Mouse (Mus musculus) embryo, embryonic 9.5 days (tissue): Measurements from ENCODE around the gene Slc1a7.
A peak's percentile ranks its signal among the peaks of the same experiment; 100 is the strongest.

Experiments used
- DNase-seq: peaks from one replicate; pipeline ENCODE4 v3.0.0-alpha.2; 2017; ENCODE audit errors: extremely low spot score

Slc1a7 gene

GRCm38 (mm10) chr4:108008541-108008940, 40.4 kb downstream of the Slc1a7 start:
- no peak for DNase-seq

GRCm38 (mm10) chr4:108014466-108014865, 46.3 kb downstream of the Slc1a7 start:
- DNase-seq, result no peak

GRCm38 (mm10) chr4:108015067-108015765, 47.1 kb downstream of the Slc1a7 start:
- no peak for DNase-seq

GRCm38 (mm10) chr4:108016321-108016720, 48.2 kb downstream of the Slc1a7 start:
- DNase-seq, result no peak

GRCm38 (mm10) chr4:108017839-108018238, 49.7 kb downstream of the Slc1a7 start:
- no peak for DNase-seq

- DNase-seq, result no peak
These were observed 50.2 kb downstream of the Slc1a7 start for GRCm38 (mm10) chr4:108018241-108018923.

- no peak for DNase-seq
These were observed 51.1 kb downstream of the Slc1a7 start for GRCm38 (mm10) chr4:108018961-108019921.

GRCm38 (mm10) chr4:108020178-108020577, 52.0 kb downstream of the Slc1a7 start:
- DNase-seq, result no peak

- no peak for DNase-seq
These were observed 55.1 kb downstream of the Slc1a7 start for GRCm38 (mm10) chr4:108023186-108023585.

GRCm38 (mm10) chr4:108024641-108025040, 56.5 kb downstream of the Slc1a7 start:
- DNase-seq, result no peak

- DNase-seq, result peak; percentile 47
These were observed 57.1 kb downstream of the Slc1a7 start for GRCm38 (mm10) chr4:108025269-108025668.

- DNase-seq, result no peak
These were observed 58.1 kb downstream of the Slc1a7 start for GRCm38 (mm10) chr4:108026193-108026592.

- peak; percentile 19 for DNase-seq
These were observed 62.9 kb downstream of the Slc1a7 start for GRCm38 (mm10) chr4:108030888-108031501.

- peak; percentile 31 for DNase-seq
These were observed 63.6 kb downstream of the Slc1a7 start for GRCm38 (mm10) chr4:108031502-108032351.

GRCm38 (mm10) chr4:108032352-108032849, 64.3 kb downstream of the Slc1a7 start:
- DNase-seq, result peak; percentile 24

- no peak for DNase-seq
These were observed 65.1 kb downstream of the Slc1a7 start for GRCm38 (mm10) chr4:108033041-108033764.

GRCm38 (mm10) chr4:108037027-108037426, 68.9 kb downstream of the Slc1a7 start:
- no peak for DNase-seq

GRCm38 (mm10) chr4:108045136-108046107, 77.3 kb downstream of the Slc1a7 start:
- no peak for DNase-seq

- no peak for DNase-seq
These were observed 78.0 kb downstream of the Slc1a7 start for GRCm38 (mm10) chr4:108046136-108046535.
